In genomic region chr14:37296531-37296930, GRCm38 (mm10) we compare ENCODE assay signal across 12 mouse cellular contexts.
"Had no signal": no experiment of that assay in that cellular context is flagged by ENCODE, and none has a peak within 500 bp of the region (broad histone marks: within the 10 kb centered on the region; RNA-seq: fewer than 3 reads in every experiment).

No protein-coding gene starts in this region.

- H3K9ac ChIP-seq: limb, embryonic 15.5 days; liver, embryonic 12.5 days; neural tube, embryonic 13.5 days had no signal

- H3K27me3 ChIP-seq: limb, embryonic 15.5 days; liver, embryonic 12.5 days; neural tube, embryonic 13.5 days had no signal

- H3K4me2 ChIP-seq: limb, embryonic 15.5 days; liver, embryonic 12.5 days; neural tube, embryonic 13.5 days had no signal

- H3K4me3 ChIP-seq: limb, embryonic 15.5 days; liver, embryonic 12.5 days; midbrain, embryonic 10.5 days; neural tube, embryonic 13.5 days had no signal

- H3K27ac ChIP-seq: hindbrain, postnatal 0 days; limb, embryonic 15.5 days; liver, embryonic 12.5 days; midbrain, embryonic 10.5 days; neural tube, embryonic 13.5 days had no signal

- ATAC-seq: hindbrain, postnatal 0 days; liver, embryonic 12.5 days; midbrain, embryonic 16.5 days had no signal

- H3K36me3 ChIP-seq: limb, embryonic 15.5 days; liver, embryonic 12.5 days; midbrain, embryonic 10.5 days; neural tube, embryonic 13.5 days had no signal

- H3K9me3 ChIP-seq: limb, embryonic 15.5 days; liver, embryonic 12.5 days; midbrain, embryonic 10.5 days; neural tube, embryonic 13.5 days had no signal

- DNase-seq: kidney, adult 9 months; kidney, postnatal 10 days; layer of hippocampus, postnatal 36 days; retina, postnatal 1 day; thymus, adult 2 months; thymus, postnatal 25 days had no signal

- H3K4me1 ChIP-seq: limb, embryonic 15.5 days; liver, embryonic 12.5 days; midbrain, embryonic 10.5 days; neural tube, embryonic 13.5 days had no signal
